Mouse (Mus musculus) thymus, adult 18-20 months (tissue): ENCODE results near the gene Foxa2.

Experiments used
- DNase-seq, 2 experiments: peaks; one replicate each; pipeline ENCODE4 v3.0.0; 2022; ENCODE audit warnings: mixed read lengths in 2 of 2

Foxa2 gene

DNA sequence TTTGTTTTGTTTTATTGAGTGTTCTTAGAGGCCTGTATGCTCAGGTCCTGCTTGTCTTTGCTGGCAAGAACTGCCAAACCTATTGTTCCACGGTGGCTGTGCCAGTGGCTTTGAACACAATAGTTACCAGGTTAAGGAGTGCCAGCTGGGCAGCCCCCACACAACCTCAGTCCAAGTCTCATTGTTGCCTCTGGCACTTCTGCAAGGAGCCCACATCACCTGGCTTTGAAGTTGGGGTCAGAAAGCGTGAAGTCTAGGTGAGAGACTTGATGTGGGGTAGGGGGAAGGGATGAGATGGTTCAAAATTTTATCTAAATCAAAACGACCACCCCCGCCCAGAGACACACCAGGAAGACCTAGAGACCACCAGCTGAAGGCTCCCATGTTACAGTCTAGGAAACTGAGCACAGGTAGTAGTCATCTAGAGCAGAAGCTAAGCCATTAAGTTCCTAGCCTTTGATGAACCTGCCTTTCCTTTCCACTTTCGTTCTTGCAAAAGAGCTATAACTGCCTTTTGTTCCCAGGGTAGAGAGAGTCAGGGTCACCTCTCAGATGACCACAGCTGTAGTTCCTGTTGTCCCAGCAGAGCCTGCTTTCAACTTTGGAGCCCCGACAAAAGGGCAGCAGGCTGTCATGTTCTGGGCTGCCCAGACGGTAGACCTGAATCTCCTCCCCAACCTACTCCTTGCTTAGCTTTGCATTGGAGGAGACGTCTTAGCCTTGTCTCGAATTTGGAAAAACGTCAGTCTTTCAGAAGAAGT is 48.4 kb downstream of the Foxa2 start:
- DNase-seq = no peak

DNA sequence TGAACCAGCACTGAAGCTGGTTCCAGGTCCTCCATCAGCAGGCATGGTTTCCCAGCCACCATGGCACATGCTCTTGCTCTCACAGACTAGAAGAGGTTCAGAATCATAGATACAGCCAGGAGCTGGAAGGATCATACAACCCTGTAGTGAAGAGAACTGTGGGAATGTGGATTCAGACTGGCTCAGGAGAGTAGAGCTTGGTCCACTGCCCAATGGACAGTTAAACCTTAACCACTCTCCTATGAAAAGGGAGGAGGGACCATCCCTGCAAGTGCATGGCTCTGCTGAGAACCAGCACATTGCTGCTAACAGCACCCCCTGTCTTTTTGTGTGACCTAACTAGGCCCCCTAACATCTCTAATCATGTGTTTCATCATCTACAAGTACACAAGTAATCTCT is 50.0 kb downstream of the Foxa2 start:
- no peak for DNase-seq

DNA sequence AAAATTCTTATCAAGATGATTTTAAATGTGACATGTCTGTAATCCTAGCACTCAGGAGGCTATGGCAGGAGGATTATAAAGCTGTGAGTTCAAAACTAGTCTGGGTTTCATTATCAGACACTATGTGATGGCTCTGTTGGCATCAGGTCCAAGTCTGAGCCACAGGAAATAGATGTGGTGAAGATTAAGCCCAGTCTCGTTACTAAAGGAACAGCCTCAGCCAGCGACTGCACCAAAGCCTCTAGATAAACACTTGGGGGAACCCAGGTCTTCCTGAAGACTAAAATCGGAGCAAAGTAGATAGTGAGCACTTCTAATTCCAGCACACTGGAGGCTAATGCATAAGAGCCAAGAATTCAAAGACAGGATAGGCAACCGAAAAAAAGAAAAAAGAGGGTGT is 52.9 kb downstream of the Foxa2 start:
- no peak for DNase-seq

DNA sequence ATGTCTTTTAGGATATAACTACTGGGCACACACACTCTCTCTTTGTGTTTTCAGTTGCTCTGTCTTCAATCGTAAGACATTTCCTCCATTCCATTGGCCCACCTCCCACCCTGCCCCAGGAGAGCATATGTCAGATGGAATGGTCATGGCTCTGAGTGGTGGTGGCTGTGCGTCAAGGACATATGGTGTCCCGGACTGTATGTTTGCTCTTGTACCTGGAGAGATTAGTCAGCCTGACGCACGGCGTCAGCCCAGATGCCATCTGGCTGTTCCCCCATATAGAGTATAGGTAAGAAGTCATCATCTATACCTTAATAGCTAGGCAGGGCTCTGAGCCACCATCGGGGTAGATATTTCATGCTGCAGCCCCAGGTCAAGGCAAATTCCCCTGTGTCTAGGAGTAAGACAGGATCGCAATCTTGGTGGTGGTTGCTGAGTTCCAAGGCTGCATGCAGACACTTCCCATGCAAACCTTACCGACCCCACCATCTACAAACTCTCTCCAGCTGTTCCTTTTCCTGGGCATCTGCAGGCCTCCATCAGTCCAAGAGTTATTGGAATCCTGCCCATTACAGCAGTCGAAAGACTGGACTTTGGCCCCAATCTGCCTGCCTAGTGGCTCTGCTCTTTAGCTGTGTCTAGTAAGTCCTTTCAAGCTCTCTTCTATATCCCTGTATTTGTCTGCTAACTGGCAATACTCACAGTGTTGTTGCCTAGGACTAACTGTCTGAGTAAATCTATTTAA is 53.7 kb downstream of the Foxa2 start:
- no peak for DNase-seq
